Mouse (Mus musculus) heart, embryonic 11.5 days (tissue): ENCODE data around the gene Gm9125. TPM values are rescaled to one million over a fixed set of nuclear protein-coding genes. Genes with fewer than 3 reads are reported as not detected.
"Not testable (repeated sequence)": the region's sequence is repeated elsewhere in the genome, so short reads cannot be mapped to it uniquely, and the experiment has no call there.

Source experiments
- ATAC-seq: fragments of 200-750 bp; cut with Nextera tagmentation; replicated peaks from 2 replicates; pipeline ENCODE4 v1.8.0; 2017; ENCODE audit warnings: moderate library complexity; ENCODE audit not compliant: insufficient number of reproducible peaks, low FRiP score, low TSS enrichment
- H3K27ac ChIP-seq: fragments of 300-500 bp; sonication (generic); 2 replicates; pipeline ENCODE4 v1.5.1; 2014; ENCODE audit warnings: mild to moderate bottlenecking, low read depth, low read length
- H3K27me3 ChIP-seq: fragments of 300-500 bp; sonication (generic); 2 replicates; pipeline ENCODE4 v1.6.1; 2014; ENCODE audit warnings: mild to moderate bottlenecking, low read length, mixed read lengths; ENCODE audit not compliant: control insufficient read depth, insufficient read depth
- H3K36me3 ChIP-seq: fragments of 300-500 bp; sonication (generic); 2 replicates; pipeline ENCODE4 v1.6.1; 2014; ENCODE audit warnings: mild to moderate bottlenecking, low read length, moderate library complexity, mixed read lengths; ENCODE audit not compliant: control insufficient read depth, insufficient read depth
- H3K4me1 ChIP-seq: fragments of 300-500 bp; sonication (generic); 2 replicates; pipeline ENCODE4 v1.6.1; 2014; ENCODE audit warnings: low read length; ENCODE audit not compliant: control insufficient read depth, insufficient read depth
- H3K4me2 ChIP-seq: fragments of 300-500 bp; sonication (generic); 2 replicates; pipeline ENCODE4 v1.6.1; 2014; ENCODE audit warnings: mild to moderate bottlenecking, moderate library complexity
- H3K4me3 ChIP-seq: fragments of 300-500 bp; sonication (generic); 2 replicates; pipeline ENCODE4 v1.5.1; 2014; ENCODE audit warnings: low read depth, low read length
- H3K9ac ChIP-seq: fragments of 300-500 bp; sonication (generic); 2 replicates; pipeline ENCODE4 v1.6.1; 2014; ENCODE audit warnings: mild to moderate bottlenecking, low read depth, low read length, moderate library complexity
- H3K9me3 ChIP-seq: fragments of 300-500 bp; sonication (generic); replicated peaks from 2 replicates; pipeline ENCODE4 v1.6.1; 2016; ENCODE audit warnings: low read length; ENCODE audit not compliant: control insufficient read depth
- WGBS: fragments of 180-500 bp; shearing (Covaris S2); extraction: QIAGEN DNeasy Blood & Tissue Kit; methylation state at CpG from one replicate; pipeline ENCODE4 v1.1.7; 2014; ENCODE audit not compliant: insufficient replicate concordance; 5-methylcytosine and 5-hydroxymethylcytosine counted together
- polyA plus RNA-seq: library from polyadenylated mRNA; unstranded; fragments of >200 nt; fragmentation: Nextera tagmentation; extraction: Ambion mirVana; gene quantifications from 2 replicates; pipeline ENCODE4 v1.2.1, GENCODE M21; 2014

Gm9125 gene
- not detected in 2 replicates for polyA plus RNA-seq

GRCm38 (mm10) chr3:94054785-94055184 lies at the start of gene Gm9125:
Gene Gm9125, minus strand, starts transcription at chr3:94054885.
- not testable (repeated sequence) for H3K27ac ChIP-seq, H3K4me1 ChIP-seq, ATAC-seq, H3K4me2 ChIP-seq, H3K9me3 ChIP-seq, H3K4me3 ChIP-seq, H3K36me3 ChIP-seq, H3K9ac ChIP-seq, H3K27me3 ChIP-seq
- 83% methylated on average over 1 of the region's 3 CpGs for WGBS

- H3K27me3 ChIP-seq, H3K36me3 ChIP-seq, H3K4me2 ChIP-seq, ATAC-seq, H3K27ac ChIP-seq, H3K9me3 ChIP-seq, H3K4me3 ChIP-seq, H3K4me1 ChIP-seq, H3K9ac ChIP-seq: not testable (repeated sequence)
- 57% methylated on average over 1 of the region's 3 CpGs for whole genome bisulfite sequencing
Observed at GRCm38 (mm10) chr3:94072544-94072943, 17.9 kb upstream of the Gm9125 start, which contains the start of gene Gm10697. Gene Gm10697, minus strand, starts transcription at chr3:94072644.

DNA sequence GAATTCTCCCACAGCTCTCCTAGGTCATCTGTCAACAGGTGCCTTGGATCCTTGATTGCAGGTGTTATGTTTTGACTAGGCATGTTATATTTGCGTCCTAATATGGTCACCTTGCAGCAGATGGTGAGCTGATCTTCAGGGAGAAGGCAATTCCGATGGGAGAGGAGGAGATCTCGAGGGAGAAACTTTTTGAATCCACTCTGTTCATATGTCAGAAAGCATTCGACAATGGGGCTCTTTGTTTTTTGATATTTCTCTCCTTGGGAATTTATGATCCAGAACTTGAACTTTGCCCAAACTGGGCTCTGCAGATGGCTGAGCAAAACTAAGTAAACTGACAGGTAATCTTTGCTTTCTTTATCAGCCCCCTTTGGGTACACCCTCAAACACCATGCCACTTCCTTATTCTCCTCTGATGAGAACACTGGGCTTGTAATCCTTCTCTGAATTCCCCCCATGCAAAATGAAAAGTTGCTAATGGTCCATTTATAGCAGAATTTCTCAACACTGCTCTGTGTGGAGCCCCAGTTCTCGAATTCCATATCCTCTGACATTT lies 5.0 kb downstream of the Gm9125 start:
- H3K4me2 ChIP-seq, H3K36me3 ChIP-seq, H3K9ac ChIP-seq, H3K9me3 ChIP-seq, H3K27ac ChIP-seq, H3K27me3 ChIP-seq, H3K4me1 ChIP-seq, H3K4me3 ChIP-seq, ATAC-seq: not testable (repeated sequence)
- no CpG with 5 or more reads among the region's 5 CpGs for WGBS

DNA sequence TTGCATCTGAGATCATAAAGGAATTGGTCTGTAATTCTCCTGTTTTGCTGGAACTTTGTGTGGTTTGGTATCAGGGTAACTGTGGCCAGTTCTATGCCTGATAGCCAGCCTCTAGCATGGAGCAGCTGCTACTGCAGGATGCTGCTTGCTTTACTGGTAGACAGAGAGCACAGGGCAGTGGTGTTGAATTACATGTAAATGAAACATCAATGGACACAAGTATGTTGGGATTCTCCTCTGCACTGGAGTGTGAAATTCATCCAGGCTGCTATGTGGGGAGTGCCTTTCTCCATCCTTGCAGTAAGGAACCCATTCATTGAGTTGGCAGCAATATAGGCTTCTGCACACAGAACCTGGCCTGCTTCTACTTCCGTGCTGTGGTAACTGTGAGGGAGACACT lies 16.4 kb downstream of the Gm9125 start:
- H3K9ac ChIP-seq, H3K27me3 ChIP-seq, H3K4me2 ChIP-seq, H3K4me1 ChIP-seq, ATAC-seq, H3K9me3 ChIP-seq, H3K27ac ChIP-seq, H3K36me3 ChIP-seq, H3K4me3 ChIP-seq: not testable (repeated sequence)
- 64% methylated on average over 1 of the region's 1 CpGs for WGBS

DNA sequence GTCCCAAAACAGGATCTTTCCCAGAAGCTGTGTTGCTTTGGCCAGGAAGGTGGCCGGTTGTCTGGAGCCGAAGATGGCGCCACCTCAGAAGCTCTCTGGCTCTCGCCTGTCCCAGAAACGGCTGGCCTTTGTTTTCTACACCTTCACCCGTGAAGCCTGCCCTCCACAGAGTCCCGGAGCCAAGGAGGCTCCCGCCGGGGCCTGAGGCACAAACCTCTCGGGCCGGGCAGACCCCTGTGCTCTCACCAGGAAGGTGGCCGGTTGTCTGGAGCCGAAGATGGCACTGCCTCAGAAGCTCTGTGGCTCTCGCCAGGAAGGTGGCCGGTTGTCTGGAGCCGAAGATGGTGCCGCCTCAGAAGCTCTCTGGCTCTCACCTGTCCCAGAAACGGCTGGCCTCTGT lies 20.3 kb downstream of the Gm9125 start:
- not testable (repeated sequence) for H3K9ac ChIP-seq, H3K27me3 ChIP-seq, H3K36me3 ChIP-seq, H3K9me3 ChIP-seq, H3K4me3 ChIP-seq, ATAC-seq, H3K27ac ChIP-seq, H3K4me2 ChIP-seq, H3K4me1 ChIP-seq
- 84% methylated on average over 16 of the region's 18 CpGs for WGBS

Other genes with a start within 250 kb of the Gm9125 start
- not detected in 2 replicates for gene Tdpoz3, start 228.9 kb downstream of the Gm9125 start, polyA plus RNA-seq
- gene Gm9117, start 111.3 kb downstream of the Gm9125 start, polyA plus RNA-seq, result not detected in 2 replicates
- gene Tdpoz5, start 93.6 kb downstream of the Gm9125 start, polyA plus RNA-seq, result not detected in 2 replicates
- not detected in 2 replicates for gene Gm10697, start 17.8 kb upstream of the Gm9125 start, polyA plus RNA-seq
- not detected in 2 replicates for gene Gm10696, start 123.3 kb upstream of the Gm9125 start, polyA plus RNA-seq
- gene Gm5286, start 141.8 kb upstream of the Gm9125 start, polyA plus RNA-seq, result not detected in 2 replicates
- not detected in 2 replicates for gene Gm4778, start 209.2 kb upstream of the Gm9125 start, polyA plus RNA-seq